Mouse (Mus musculus) embryo, embryonic 11.5 days (tissue): ENCODE data around the gene R3hdm4.
"Not testable (repeated sequence)": the region's sequence is repeated elsewhere in the genome, so short reads cannot be mapped to it uniquely, and the experiment has no call there.

Experiments
- DNase-seq: peaks from one replicate; pipeline ENCODE4 v3.0.0-alpha.2; 2012; ENCODE audit warnings: low read depth, low spot score

Gene R3hdm4

DNA sequence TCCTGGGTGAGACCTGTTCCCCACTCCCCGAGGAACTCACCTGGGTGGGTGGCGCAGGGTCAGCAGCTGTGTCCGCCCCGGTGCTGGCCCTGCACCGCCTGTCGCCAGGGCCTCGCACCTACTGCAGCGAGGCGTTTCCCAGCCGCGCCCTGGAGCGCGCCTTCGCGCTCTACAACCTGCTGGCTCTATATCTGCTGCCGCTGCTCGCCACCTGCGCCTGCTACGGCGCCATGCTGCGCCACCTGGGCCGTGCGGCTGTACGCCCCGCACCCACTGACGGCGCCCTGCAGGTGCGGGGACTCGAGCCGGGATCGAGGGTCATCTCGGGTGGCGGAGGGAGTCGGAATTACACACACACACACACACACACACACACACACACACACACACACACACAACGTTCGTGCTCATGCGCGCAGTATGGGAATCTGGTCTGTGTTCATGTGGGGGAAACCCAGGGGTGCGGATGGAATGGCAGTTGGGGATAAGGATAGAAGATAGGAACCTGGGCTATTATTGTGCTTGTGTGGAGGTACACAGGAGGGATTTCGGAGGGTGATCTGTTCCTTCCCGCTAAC, at the start of gene R3hdm4:
Gene R3hdm4, minus strand, starts transcription at position 251 of the 578 bp plus-strand sequence.
- DNase-seq, result no peak

DNA sequence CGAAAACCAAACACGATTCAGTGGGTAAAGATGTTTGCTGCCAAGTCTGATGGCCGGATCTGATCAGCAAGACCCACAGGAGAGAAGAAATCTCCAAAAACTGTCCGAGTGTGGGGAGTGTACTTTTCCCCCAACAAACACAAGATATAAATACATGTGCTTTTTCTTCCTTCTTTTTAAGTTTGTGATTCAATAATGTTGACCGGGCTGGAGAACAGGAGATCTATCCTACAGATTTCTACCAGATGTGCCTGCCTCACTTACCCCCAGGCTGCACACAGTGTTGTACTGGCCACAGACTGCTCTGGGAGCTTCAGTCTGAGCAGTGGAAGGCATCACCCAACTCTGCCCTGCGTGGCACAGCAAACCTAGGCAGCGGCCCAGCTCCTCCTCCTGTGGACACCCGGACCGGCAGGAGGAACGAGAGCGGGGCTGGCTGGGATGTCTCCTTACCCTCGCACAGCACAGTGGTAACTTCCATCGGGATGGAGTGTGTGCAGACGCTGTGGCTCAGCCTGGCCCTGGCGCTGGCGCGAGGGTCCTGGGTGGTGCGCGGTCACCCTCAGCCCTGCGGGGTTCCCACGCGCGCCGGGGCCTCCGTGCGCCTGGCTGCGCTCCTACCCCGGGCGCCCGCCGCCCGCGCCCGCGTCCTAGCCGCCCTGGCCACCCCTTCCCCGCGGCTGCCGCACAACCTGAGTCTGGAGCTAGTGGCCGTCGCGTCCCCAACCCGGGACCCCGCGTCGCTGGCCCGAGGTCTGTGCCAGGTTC, 49.6 kb upstream of the R3hdm4 start, which contains the start of gene Grin3b:
Gene Grin3b, plus strand, starts transcription at position 301 of the 768 bp plus-strand sequence.
- no peak for DNase-seq

GRCm38 (mm10) chr10:79969124-79969568, 48.1 kb upstream of the R3hdm4 start:
- DNase-seq, result no peak

GRCm38 (mm10) chr10:79968181-79968580, 47.2 kb upstream of the R3hdm4 start:
- DNase-seq, result no peak

DNA sequence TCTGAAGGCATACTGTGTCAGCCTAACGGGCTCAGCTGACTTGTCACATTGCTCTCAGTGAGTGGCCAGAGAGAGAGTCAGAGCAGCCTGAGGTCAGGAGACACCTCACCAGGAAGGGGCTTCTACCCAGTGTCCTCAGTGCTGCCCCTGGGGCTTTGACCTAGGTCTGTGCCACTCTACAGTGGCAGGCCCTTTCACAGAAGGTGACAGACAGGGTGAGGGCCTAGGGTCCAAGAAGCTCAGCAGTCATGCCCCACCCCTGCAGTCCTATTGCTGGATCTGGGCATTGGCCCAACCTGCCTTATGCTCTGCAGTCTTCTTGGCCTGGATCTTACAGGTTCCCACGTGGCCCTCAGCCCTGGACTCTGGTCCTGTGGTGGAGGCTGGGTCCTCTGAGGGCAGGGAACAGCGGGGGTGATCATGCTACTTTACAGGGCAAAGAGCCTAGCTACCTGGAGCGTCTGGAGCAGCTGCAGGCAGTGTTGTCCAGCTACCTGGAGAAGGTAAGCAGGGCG, 45.9 kb upstream of the R3hdm4 start:
- DNase-seq, result no peak

DNA sequence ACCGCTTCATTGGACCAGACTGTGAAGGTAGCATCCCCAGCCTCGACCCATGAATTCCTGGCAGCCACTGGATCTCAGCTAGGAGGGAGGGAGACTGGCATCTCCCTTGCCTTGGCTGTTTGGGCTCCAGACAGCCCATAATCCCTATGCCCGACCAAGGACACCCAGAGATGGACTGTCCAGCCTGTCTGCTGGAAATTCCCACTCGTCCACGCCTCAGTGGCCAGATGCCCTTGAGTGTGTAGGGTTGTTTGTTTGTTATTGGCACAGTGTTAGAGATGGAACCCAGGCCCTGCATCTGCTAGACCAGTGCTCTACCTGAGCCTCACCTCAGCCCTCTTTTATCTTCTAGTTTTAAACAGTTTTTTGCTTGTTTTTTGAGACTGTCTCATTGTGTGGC, 44.3 kb upstream of the R3hdm4 start:
- DNase-seq, result no peak

DNA sequence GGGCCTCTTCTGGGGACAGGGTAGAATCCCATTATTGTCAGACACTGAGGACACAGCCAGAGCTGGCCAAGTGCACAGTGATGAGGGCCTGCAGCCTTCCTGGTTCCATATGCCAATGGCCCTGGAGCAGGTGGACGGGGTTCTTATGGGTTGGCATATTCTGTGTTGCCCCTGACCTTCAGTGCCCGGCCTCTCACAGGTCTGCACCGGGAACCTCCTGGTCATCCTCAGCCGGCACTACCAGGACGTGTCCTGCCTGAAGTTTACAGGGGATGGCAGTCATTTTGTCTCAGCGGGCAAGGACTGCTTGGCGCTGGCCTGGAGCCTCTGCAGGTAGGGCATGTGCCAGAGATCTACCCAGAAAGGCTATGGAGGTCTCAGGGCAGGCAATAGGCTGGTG, 43.7 kb upstream of the R3hdm4 start:
- no peak for DNase-seq

DNA sequence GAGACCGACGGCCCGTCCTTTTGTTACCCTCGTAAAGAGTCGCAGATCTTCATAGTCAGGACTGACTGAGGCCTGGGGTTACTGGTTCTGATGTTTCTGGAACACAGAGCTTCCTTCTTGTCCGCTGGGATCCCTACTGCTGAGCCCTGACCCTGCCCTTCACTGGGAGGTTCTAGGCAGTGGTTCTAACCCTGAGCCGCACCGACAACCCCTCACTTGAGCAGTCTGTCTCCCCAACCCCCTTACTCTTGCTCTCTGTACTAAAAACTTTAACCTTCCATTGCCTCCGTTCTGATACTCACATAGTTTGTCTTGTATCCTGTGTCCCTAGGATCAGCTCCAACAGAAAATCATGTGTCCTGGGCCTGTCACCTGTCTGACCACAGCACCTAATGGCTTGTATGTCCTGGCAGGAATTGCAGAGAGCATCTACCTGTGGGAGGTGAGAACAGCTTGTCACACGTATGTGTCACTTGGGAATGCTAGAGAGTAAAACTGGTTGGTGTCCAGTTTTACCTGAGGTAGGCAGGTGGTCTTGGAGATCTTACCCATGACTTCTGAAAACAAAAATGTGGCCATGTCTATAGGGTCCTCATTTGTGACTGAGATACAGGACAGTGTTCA, 39.8 kb upstream of the R3hdm4 start:
- no peak for DNase-seq

DNA sequence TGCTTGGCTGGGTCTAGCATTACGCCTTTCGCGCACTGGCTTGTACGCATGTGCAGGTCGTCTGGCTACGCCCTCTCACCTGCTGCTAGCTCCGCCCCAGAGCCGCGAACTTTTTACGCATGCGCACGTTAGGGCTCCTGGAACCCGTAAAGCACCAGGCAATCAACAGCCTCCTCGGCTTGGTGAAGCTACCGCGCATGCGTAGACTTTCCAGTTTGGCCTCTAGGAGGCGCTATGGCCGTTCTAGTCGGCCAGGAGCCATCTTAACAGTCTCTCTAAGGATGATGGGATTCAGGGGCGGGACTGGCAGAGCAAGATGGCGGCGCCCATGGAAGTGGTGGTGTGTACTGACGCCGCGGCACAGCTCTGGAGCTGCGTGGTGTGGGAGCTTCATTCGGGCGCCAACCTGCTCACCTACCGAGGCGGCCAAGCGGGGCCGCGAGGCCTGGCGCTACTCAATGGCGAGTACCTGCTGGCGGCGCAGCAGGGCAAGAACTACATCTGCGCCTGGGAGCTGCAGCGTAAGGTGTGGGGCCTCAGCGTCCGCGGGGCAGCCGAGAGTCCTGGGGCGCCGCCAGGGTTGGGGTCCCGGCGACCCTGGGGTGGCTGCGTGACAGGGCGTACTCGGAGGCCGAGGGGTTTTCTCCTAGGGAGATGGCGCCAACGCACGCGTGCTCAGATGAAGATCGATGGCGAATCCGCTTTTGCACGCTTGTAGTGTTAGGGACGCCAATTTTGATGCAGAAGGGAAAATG, 39.0 kb upstream of the R3hdm4 start, which contains the start of gene Wdr18:
Gene Wdr18, plus strand, starts transcription at position 306 of the 755 bp plus-strand sequence.
- peak; percentile 100 for DNase-seq

GRCm38 (mm10) chr10:79959412-79959811, 38.4 kb upstream of the R3hdm4 start:
- not testable (repeated sequence) for DNase-seq

DNA sequence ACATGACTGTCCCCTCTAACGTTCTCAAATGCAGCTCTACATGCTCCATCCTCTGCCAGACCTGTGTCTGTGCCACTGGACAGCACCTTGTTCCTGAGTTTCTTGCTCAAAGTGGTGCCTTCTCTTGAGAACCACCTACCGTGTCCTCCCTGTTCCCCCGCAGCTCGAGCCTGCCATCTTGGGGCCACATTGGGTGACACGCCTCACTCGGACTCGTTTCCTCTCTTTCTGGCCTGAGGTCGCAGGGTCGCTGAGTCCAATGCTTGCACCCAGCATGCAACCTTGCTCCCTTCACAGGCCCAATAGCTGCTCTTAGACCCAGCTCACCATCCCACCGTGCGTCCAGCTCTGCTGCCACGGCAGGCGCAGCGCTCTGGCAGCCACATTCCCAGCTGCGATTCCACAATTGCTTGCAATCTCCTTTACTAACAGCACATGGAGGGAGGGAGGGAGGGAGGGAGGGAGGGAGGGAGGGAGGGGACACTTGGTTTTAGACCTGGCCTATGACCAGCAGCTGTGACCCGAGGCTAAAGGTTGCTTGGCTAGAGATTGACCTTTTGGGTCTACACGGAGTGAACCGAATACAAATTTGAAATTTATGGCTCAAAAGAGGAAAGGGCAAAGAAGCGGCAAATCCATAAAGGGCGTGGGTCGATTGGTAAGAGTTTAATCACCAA, 37.3 kb upstream of the R3hdm4 start:
- DNase-seq, result peak; percentile 61

GRCm38 (mm10) chr10:79956643-79957154, 35.7 kb upstream of the R3hdm4 start:
- DNase-seq, result no peak

DNA sequence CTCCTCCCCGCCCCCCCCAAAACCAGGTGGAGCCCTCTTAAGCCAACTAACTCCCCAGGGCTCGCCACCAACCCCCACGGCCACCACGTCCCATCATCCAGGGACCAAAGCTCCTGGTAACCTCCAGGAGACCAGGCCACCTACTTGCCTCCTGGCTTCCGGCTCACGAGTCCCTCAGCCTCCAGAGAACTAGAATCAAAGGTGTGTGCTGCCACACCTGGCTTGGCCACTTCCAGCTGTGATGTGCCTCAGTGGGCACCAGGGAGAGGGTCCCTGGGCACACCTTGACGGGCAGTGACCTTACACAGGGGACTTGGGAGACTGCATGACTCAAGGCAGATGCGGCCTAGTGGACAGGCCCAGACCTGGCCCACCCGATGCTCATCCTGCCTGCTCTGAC, 34.7 kb upstream of the R3hdm4 start:
- no peak for DNase-seq

- no peak for DNase-seq
These were observed 32.9 kb upstream of the R3hdm4 start for GRCm38 (mm10) chr10:79953946-79954345.

GRCm38 (mm10) chr10:79950661-79951060, 29.7 kb upstream of the R3hdm4 start:
- DNase-seq, result no peak

DNA sequence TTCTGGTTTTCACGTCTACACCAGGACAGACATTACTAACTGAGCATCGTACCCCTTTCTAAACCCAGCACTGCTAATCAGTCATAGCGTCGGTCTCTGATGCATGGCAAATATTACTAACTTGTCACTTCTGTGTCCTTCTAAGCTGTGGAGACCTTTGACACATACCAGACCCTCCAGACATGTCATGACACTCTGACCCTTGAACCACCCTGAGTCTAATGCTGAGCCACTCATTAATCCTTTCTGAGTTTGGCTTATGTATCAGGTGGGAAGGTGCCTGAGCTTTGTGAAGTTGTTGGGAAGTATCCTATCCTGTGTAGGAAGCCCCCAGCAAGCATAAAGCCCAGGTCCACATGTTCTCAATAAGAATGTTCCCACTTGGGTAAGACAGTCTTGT, 28.9 kb upstream of the R3hdm4 start:
- no peak for DNase-seq

- no peak for DNase-seq
These were observed 26.5 kb upstream of the R3hdm4 start for GRCm38 (mm10) chr10:79947502-79947901.

DNA sequence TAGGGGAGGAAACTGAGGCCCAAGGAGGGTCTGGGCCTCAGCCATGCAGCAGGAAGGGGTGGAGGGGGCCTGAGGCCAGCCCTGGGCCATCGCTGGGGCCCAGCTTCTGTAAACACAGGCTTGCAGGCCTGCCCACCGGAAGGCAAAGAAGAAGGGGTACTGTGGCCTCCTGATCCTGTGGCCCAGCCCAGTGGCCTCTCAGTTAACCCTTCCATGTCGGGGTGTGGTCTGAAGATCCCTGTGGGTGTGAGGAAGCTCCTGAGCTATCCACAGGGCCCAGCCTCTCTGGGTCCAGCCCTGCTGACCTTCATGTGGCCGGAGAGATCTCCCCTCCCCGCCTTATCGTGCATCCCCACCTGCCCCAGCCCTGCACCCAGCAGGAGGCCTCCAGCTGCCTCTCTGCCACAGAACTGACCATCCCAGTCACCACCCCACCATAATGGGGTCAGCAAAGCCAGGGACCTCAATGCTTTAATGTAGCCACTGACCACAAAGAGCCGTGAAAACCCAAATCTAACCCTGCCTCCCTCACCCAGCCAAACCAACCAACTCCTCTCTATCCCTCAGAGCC, 25.8 kb upstream of the R3hdm4 start:
- no peak for DNase-seq

- DNase-seq, result no peak
These were observed 24.7 kb upstream of the R3hdm4 start for GRCm38 (mm10) chr10:79945507-79946234.

DNA sequence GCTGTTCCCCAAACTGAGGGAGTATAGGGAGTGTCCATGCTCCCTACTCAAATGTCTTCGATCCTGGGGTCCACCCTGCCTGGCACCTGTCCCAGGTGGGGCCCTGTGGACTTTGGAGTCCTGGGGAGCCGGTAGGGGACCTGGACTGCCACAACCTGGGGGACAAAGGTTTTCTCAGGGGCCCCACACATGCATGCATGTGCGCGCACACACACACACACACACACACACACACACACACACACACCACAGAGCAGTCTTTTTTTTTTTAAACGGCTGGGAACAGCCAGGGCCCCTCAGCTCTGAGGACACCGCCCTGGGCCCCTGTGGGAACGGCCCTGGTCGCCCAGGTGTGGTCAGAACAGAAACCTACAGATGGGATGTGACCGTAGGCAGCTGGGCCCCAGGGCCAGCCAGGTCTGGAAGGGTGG, 22.5 kb upstream of the R3hdm4 start:
- no peak for DNase-seq
